Mouse (Mus musculus) cerebellum, adult 11 months (tissue): ENCODE measurements at regions not wholly inside any gene's neighbourhood (a gene's known extent, or its start where the extent isn't known, plus 50 kb on each side); places are given as distances from the start of the nearest gene placed in this dataset.

Experiments
- DNase-seq: peaks from one replicate; pipeline ENCODE4 v3.0.0; 2022

DNA sequence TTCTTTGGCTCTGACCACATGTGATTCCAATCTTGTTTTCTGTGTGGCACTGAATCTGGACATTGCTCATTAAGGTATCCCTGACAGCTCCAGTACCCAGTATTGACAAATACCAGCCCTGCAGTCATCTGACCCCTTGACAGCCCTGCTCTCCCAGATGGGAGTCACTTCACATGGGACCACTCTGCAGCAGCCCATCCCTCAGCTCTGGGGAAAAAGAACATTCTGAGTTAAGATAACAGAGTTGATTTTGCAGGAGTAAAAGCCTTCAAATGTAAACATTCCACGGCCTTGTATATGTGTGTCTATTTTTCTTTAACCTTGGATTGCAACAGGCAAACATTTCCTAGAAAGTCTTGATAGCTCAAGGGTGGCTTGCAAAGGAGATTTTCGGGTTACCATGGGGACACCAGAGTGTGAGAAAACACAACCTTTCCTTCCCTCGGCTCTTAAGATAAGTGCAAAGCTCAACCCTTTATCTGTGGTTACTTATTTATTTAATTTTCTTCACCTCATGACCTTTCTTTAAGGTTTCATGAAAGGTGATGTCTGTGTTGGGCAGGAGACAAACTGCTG lies 444.4 kb upstream of the Sox11 start:
- no peak for DNase-seq

DNA sequence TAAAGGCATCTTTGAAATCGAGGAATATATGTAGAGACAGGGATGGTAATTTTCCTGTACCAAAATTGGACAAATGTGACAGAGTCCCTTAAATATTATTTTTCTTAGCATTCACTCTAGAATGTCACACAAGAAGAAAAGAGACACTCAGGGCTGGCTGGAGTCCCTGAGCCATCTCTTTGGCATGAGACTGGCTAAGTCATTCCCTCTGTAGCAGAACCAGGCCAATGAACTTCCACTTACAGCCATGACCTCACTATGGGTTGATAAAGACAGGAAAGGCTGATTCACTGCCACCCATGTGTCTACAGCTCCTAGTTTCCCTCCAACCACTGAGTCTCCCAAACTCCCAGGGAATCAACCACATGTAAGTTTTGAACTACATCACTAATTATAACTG lies 438.4 kb upstream of the Sox11 start:
- no peak for DNase-seq

DNA sequence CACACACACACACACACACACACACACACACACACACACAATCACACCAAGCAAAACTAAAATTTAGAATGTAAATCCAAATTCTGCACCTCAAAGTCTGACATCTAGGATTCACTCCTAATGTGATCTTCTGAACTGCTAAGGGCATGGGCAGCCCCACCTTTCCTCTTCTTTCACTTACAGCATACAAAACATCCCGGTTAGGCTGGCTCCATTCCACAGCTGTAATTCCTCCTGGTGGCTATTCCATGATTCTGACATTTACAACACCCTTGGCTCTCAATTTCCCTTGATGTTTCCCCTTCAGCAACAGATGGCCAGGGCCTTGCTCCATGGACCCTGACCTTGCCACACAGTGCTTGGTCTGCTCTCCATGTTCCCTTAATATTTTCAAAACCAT lies 423.6 kb upstream of the Sox11 start:
- no peak for DNase-seq

DNA sequence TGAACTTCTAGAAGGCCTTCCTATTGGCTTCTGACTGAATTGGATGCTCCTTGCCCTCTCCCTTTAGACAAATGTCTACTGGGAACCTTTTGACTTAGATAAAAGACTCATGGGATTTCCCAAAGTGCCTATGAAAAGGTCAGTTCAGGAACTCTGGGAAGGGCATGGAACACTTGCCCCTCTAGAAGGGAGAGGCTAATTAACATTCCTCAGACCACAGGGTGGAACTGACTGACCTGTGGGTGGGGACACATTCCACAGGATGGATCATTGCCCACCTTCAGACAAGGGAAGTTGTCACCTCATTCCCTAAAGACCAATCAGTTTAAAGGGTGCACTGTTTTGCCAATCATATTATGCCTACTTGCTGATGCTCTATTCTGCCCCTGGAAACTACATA lies 416.6 kb upstream of the Sox11 start:
- DNase-seq = no peak

DNA sequence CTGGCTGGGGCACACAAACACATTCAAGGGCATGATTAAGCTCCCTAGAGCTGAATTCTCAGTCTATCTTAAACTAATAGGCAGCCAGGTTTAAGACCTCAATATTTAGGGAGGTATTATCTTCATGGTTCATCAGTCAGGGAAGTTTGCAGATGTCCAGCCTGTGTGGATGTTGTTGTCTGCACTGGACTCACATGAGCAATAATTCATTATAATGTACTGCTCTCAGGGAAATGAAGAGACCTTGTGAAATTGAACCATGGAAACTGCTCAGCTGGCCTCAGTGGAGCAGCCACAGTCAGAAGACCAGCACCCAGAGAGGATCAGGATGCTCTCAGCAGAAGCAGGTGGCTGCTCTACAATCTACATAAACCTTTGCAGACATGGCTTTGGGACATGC lies 415.3 kb upstream of the Sox11 start:
- DNase-seq = no peak

DNA sequence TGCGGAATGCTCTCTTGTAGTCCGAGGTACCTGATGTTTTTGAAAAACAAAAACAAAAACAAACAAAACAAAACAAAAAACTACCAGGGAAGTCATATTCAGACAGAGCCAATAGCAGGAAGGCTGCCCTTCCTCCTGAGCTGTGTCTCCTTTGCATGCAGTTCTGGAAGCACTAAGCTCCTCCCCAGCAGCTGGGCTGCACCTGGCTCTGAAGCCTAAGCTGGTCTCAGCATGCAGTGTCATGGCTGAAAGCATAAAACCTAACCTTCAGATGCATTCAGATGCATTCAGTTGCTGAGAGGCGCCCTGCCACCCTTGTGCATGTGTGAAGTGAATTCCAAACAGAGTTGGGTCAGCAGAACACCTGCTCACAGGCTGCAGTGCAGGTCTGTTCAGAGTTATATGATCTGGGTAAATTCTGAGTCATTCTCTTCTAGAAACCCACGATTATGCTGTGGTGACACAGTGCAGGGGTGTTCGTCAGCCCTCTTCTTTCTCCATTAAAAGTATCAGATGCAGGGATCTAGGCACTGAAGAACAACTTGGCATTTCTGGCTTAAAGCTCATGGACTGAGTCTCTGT lies 382.3 kb upstream of the Sox11 start:
- DNase-seq = no peak

DNA sequence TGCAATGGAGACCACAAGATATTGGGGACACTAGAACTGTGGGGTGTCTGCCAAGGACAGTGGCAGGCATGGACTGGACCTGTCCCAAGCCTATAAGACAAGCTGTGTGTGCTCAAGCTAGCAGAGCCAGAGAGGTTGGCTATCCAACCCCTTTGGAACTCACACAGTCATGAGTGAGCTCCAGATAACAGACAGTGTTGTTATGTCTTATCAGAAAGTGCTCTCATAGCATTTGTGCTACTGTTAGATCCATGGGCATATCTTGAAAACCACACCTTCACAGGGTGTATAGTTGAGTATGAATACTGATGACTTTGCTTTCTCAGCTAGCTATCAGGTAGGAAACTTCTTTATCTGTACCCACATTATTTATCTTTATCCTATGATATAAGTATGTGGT lies 338.1 kb upstream of the Sox11 start:
- DNase-seq = no peak

DNA sequence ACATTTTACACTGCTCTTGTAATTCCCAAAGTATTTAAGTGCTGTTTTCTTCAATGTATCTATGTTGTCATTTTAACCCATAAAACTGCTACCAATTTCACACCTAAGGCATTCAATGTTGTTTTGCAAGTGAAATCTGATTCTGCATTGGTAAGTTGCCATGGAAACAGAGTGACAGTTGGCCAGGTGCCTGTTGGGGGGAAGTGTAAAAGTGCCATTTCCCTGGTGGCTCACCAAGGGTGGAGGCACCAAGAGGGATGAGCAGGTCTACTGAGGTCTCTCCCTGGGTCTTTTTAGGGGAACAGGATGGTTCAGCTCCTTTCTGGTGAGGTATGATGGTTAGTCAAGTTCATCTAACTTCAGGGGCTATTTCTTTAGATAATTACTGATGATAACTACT lies 331.0 kb upstream of the Sox11 start:
- no peak for DNase-seq

DNA sequence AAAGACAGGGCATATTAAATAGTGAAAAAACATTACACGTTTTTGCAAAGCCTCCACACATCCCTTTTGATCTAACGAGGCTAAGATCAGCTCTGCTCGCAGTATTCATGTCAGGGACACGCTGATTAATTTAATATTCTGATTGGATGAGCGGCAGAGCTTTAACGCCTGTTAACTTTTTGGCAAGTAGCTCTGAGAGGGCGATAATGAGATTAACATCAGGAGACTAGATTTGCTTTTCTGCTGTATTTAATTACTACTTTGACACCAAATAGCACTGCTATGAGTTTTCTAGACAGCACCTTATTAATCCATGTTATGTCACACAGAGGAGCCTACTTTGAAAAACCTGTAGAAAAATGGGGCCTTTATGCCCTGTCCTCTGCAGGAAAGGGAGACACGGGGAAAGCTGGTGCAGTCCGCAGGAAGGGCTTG lies 328.3 kb upstream of the Sox11 start:
- DNase-seq = no peak

DNA sequence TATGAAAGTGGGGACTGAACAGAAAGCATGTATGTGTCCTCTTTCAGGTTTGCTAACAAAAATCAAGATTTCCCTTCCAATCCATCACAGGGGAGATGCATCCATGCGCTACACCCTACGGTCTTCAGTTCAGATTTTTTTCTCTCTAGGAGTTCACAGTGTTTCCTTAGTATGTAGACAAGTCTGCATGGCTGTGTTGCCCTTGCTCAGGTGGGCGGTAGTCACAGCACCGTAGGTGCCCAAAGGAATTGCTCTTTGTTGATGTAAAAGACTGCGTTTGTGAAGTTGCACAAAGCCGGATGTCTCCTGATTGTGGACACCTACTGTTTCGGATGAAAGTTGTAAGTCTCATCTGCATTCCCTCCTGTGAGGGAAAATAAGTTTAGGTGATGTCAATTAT lies 327.8 kb upstream of the Sox11 start:
- no peak for DNase-seq

DNA sequence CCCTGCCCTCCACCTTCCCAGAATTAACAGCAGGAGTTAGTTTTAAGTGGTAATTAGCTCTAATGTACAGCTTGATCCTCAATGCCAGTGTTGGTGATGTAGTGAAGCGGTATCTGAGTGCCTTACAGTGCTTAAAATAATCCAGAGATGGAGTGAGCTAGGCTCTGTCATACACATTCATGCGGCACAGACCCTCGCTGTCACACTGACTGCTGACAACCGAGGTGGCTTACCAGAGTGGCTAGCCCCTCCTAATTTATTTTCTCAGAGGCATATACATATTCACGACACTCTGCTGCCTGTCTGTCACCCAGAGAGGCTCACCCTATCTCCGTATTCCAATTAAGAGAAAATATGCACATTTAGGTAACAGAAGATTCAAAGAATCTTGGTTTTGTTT lies 327.2 kb upstream of the Sox11 start:
- no peak for DNase-seq

DNA sequence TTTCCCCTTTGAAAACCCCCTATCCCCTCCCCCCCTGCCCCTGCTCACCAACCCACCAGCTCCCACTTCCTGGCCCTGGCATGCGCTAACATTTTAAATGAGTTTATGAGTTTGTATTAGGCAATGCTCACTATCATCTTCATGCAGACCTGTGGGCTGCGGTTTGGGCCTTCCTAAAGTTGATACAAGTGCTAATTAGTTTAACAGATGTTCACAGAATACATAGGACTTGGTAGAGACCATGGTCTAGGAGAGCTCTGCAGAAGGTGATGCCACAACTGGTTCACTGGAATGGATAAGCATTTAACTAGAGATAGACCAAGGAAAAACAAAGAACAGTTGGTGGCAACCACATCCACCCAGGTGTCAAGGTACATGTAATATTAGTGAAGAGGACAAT lies 324.1 kb upstream of the Sox11 start:
- no peak for DNase-seq

DNA sequence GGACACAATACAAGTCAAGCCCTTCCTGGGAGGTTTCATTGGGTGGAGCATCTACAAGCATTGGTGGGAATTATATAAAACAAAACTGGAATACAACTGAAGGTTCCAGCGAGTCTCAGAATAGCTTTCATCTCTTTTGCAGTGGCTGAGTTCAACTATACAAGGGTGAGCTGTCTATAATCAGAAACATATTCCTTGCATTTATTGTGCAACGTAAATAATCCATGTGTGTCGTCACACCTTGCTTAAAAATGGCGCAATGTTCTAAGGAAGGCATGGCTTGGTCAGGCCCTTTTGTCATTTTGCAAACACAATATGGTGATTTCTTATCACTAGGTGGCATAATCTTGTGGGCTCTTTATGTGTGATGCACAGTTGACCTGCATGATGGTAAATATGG lies 320.8 kb upstream of the Sox11 start:
- no peak for DNase-seq

DNA sequence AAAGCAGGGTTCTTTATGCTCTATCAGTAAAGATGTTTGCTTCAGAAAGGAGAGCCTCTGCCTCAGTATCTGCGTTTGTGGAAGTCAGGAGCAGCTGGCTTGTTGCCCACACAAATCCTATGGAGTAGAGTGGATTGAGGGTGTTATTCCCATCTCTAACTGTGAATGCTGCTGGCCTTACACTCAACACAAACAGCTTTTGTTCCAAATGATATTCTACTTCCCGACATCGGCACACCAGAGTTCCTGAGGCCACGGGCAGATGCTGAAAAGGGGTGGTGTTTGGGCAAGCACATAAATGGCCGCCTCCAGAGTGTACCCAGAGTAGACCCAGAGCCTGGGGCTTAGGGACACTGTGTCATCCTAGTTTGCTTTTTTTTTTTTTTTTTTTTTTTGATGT lies 320.3 kb upstream of the Sox11 start:
- DNase-seq = no peak

DNA sequence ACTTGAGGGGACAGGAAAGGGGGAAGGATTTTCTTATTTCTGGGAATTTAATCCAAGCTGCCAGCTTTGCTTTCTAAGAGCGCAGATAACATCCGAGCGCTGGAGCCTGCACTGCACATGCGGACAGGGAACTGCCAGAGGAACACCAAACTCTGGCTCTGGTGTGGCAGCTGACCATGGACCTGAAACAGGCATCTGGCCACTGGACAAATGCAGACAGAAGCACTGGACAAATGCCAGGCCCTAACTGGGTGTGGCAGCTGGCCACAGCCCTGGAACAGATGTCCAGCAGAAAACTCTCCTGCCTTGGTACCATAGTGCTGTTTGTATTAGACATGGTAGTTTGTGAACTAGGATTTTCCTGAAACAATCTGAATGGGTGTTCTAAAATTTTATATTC lies 315.2 kb upstream of the Sox11 start:
- DNase-seq = no peak

DNA sequence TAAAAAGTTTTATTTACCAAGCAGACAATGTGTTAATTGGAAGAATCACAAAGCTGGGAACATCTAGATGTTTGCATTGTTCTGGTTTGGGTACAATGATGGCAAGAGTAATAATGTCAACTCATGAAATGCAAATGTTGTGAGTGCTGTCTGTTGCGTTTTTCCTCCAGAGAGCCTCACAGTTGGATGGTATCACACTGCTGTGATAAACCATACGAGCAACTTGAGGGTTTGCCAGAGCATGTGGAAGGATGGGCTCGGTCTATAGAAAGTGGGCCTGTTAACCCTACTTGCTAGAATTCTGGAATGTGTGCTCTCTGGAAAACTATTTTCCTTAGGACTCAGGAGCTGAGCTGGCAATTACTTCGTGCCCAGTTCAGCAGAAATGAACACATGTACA lies 311.2 kb upstream of the Sox11 start:
- DNase-seq = no peak

DNA sequence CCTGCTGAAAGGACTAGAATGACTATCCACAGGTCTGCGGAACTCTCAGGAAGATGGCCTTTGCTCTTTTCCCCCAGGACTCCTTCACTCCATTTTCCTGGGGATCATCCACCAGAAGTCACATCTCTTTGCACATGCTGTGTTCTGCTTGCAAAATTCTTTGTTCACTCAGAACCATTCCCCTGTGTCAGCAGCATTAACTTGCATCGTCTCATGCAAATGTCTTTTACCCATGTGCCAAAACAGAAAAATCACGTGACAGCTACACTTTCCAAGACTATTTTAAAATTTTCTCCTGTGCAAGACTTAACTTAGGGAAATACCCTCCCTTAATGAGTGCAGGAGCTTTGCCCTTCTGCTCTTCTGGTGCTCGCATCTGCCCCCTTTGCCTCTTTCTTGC lies 306.2 kb upstream of the Sox11 start:
- DNase-seq = no peak

DNA sequence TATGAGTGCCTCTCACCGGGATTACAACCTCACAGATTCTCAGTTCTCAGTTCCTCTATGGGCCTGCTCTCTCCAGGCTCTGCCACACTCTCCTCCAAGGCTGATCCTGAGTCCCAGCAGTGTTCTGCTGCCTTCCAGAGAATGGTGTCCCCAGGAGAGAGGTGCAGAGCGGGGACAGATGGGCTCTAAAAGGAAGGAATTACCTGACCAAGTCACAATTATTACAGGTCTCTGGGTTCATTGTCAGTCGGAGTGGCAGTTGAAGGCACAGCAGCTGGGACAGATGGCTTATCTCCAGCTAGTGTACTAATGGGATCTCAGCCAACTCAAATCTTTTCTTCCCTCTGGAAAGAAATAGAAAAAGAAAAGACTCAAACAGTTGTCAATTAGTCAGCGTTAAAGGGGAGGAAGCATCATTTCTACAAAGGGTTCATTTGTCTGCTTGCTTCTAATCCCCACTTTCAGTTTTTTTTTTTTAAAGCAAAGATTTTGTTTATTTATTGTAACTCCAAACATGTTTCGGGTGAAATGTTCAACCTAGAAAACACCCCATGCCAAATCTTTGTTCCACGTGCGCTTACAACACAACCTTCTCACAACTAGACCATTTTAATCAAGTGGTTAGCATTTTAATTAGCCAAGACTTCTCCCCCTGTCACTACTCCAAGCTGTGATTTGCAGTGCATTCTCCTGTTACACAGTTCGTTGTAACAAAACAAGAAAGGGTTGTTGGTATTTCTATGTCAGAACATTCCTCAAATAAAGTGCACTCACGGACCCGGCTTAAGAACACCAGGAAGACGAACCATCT lies 304.3 kb upstream of the Sox11 start:
- no peak for DNase-seq

DNA sequence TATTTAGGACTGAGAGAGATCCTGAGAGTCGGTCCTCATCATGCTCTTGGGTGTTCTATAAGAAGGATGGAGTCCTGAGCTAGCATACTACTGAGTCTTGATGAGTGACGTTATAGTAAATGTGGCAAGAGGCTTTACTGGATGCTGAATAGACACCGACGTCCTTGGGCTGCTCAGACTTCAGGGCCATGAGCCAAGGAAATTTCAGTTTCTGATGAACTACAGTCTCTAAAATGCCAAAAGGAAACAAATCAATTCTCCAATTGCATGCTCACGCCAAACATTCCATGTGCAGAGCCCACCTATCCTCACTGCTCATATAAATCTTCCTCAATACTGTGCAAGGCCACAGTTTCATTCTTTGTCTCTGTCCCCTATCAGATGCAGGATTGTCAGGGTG lies 277.2 kb upstream of the Sox11 start:
- DNase-seq = no peak

DNA sequence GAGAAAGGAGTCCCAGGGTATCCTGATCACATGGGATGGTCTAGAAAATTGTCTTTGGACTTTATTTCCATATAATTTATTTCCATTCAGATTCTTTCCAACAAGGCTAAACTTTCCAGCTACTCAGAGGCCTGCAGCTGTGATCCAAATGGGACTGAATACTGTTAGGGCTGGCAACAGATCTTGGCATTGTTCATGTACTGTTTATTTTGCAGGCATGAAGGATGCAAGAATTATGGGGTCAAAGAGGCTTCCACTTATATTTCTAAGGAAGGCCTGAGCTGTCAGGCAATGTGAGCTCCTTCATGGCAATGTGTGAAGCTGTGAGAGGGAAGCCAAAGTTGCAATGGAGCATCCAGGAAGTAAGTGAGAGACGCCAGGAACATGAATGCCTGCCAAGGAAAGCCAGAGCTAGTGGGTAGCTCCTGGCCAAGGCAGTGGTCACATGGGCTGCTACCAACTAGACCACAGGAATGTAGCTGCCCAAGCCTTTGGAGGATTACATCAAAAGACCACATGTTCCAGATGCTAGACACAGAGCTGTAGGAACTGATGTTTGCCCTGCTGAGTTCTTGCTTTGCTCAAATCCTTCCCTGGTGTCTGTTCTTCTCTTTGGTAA lies 261.8 kb upstream of the Sox11 start:
- DNase-seq = no peak

DNA sequence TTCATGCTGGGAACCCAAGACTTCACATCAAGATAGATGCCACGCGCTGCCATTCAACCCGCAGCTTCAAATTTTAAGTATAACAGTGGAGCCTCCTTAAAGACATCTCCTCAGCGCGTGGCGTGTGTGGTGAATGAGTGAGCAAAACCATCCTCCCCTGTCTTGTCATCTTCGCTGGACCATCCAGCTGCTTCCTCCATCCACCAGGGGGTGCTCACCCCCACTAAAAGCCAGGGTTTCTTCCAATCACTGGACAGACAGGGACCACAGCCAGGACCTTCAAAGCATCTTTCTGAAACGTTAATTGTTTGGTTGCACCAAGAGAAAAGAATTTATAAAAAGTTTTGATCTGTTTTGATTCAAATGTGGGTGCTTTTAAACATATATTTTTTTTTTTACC lies 256.8 kb upstream of the Sox11 start:
- DNase-seq = peak; percentile 5

DNA sequence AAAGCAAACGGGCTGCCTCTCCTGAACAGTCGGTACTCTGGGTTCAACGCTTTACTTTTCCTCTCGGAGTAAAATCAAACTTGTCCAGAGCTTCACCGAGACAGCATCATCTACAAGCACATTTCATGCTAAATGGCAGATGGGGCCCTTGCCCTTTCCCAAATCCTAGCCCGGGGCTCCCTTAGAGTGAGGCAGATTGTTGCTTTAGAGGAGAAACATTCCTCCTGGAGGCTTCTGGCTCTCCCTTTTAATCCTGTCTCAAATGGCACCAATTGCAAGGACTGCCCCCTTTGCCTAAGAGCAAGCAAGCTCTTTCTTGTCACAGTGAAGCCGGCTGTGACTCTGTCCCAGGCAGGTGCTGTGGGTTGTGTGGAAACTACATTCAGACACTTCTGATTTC lies 255.5 kb upstream of the Sox11 start:
- DNase-seq = no peak

DNA sequence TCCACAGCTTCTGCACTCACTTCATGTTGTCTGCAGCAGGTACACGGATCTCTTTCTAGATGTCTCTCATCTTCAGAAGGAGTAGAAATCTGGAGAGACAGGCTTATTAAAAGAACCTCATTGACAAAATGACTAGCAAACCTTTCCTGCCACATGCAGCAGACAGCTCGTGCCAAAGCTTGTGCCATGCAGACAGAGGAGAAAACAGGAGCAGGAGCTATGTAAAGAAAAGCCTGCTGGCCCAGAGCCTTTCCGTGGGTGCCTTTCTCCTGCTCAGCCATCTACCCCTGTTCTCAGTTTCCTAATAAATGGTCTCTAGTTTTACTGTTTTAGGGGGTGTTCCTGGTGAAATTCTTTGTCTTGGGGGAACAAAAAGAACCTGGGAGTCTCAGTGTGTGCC lies 254.9 kb upstream of the Sox11 start:
- DNase-seq = no peak

DNA sequence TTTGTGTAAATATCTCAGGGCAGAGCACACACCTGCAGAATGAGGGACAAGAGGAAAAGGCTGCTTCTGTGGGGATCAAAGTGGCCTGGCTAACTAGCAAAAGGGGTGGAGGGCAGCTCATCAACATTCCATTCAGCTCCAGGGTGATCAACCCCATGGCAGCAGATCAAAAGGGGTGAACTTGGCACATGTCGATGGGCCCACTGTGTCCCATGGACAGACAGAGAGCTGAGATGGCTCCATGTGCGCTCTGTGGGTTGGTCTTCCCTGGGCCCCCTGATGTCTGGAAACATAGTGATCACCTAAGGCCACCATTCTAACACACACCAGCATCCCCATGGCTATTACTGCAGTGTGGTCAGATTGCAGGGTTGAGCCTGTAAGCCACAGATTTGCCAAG lies 253.2 kb upstream of the Sox11 start:
- DNase-seq = no peak
